Mouse (Mus musculus) adrenal gland, postnatal 10 days (tissue): ENCODE data around the gene Cep89. TPM values are rescaled to one million over a fixed set of nuclear protein-coding genes. Genes with fewer than 3 reads are reported as not detected.

Source experiments
- DNase-seq: peaks from one replicate; pipeline ENCODE4 v3.0.0; 2021; ENCODE audit warnings: mixed read lengths
- total RNA-seq, 2 experiments: library from RNA; stranded (reverse); gene quantifications; 2 replicates each; pipeline ENCODE4 v1.2.3; 2021

Cep89 gene
- total RNA-seq, 2 experiments from 2014 or later = 18.2 to 26.4 TPM

DNA sequence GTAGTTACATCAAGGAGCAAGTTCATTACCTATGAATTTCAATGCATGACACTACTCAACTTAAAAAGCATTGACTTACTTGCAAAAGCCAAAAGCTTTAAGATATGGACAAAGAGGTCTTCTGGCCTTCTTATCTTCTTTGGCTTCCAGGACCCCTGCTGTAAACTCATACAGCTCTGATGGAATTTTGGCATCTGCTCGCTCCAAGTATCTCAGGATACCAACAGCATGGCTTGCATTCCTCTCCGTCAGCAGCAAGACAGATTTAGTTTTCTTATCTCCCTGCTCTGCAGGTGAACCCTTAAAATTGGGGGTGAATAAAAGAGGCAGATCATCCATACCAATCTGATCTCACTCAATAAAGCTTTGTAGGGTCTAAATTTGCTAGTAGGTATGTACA lies 88.3 kb downstream of the Cep89 start:
- no peak for DNase-seq

DNA sequence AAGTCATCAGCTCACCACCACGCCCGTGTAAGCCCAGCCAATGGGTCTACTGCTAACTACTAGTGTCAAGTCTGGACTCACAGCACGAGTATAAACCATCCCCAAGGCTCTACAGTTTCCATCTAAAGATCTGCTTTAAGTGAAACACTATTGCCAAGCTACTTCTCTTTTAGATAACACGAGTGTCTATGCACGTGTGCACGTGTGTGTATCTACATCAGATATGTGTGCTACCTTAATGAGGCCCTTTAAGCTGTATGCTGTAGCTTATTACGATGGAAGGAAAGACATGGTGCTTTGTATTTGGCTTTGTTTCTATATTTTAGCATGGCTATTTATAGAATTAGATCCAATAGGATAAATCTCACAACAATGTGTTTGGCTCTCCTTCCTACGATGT lies 89.7 kb downstream of the Cep89 start:
- DNase-seq = no peak

Other genes with a start within 250 kb of the Cep89 start
- 1 to 10 TPM; 2.0 to 3.8 TPM for gene Slc7a10, start 210.7 kb upstream of the Cep89 start, total RNA-seq
- 10 to 100 TPM; 15.6 to 17.7 TPM for gene Lrp3, start 181.5 kb upstream of the Cep89 start, total RNA-seq
- 10 to 100 TPM; 11.7 to 17.2 TPM for gene Gpatch1, start 78.6 kb upstream of the Cep89 start, total RNA-seq
- gene Rhpn2, start 62.9 kb upstream of the Cep89 start, total RNA-seq = 1 to 10 TPM; 4.2 to 4.5 TPM
- gene Faap24, start 199 bp upstream of the Cep89 start, total RNA-seq = 1 to 10 TPM; 5.1 to 6.9 TPM
- gene Slc7a9, start 51.8 kb downstream of the Cep89 start, total RNA-seq = not detected
- under 1 TPM; 0.30 to 0.33 TPM for gene Tdrd12, start 140.7 kb downstream of the Cep89 start, total RNA-seq
- gene Nudt19, start 159.3 kb downstream of the Cep89 start, total RNA-seq = 10 to 100 TPM; 54.1 to 64.3 TPM
- under 1 TPM; 0.51 to 0.88 TPM for gene Rgs9bp, start 188.5 kb downstream of the Cep89 start, total RNA-seq
- gene Ankrd27, start 189.2 kb downstream of the Cep89 start, total RNA-seq = 10 to 100 TPM; 30.1 to 35.3 TPM